Mouse (Mus musculus): ENCODE data around the gene Ggt6.
"Not testable (repeated sequence)": the region's sequence is repeated elsewhere in the genome, so short reads cannot be mapped to it uniquely, and the experiment has no call there.

Gene Ggt6

GRCm38 (mm10) chr11:72438411-72438810, 3.1 kb downstream of the Ggt6 start:
- DNase-seq (ENCODE audit: low read depth, low spot score): no peak

- not testable (repeated sequence) for DNase-seq (ENCODE audit: low read depth, low spot score)
Observed at GRCm38 (mm10) chr11:72440597-72440964, 5.3 kb downstream of the Ggt6 start.

DNA sequence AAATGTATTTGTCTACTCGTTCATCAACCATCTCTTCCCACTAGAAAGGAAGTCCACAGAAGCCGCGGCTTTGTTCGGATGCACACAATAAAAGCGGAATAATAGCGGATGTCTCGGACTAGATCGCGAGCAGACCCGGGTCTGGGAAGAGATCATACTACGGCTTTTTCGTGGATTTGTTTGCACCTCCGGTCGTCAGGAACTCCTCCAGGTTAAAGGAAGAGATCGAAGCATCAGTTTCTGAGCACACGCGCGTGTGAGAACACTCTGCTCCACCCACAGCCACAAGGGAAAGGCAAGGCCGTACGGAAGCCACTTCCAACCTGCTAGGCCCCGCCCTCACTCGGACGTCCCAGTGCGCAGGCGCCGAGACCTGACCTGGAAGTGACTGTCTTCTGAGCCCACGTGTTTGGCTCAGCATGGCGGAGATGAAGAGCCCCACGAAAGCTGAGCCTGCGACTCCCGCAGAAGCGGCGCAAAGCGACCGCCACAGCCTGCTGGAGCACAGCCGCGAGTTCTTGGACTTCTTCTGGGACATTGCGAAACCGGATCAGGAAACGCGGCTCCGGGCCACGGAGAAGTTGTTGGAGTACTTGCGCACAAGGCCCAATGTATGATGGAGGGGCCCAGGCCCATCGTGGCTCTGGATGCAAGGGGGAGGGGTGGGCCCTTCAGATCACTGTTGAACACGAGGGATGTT, 5.8 kb downstream of the Ggt6 start, which contains the start of gene Mybbp1a:
TSS of gene Mybbp1a (plus strand) at position 391 of the 700 bp plus-strand sequence.
- DNase-seq (ENCODE audit: low read depth, low spot score): peak; percentile 95

GRCm38 (mm10) chr11:72446311-72447105, 11.2 kb downstream of the Ggt6 start:
- peak; percentile 49 for DNase-seq (ENCODE audit: low read depth, low spot score)

GRCm38 (mm10) chr11:72447475-72447874, 12.1 kb downstream of the Ggt6 start:
- no peak for DNase-seq (ENCODE audit: low read depth, low spot score)

GRCm38 (mm10) chr11:72452140-72452665, 16.9 kb downstream of the Ggt6 start:
- no peak for DNase-seq (ENCODE audit: low read depth, low spot score)

DNA sequence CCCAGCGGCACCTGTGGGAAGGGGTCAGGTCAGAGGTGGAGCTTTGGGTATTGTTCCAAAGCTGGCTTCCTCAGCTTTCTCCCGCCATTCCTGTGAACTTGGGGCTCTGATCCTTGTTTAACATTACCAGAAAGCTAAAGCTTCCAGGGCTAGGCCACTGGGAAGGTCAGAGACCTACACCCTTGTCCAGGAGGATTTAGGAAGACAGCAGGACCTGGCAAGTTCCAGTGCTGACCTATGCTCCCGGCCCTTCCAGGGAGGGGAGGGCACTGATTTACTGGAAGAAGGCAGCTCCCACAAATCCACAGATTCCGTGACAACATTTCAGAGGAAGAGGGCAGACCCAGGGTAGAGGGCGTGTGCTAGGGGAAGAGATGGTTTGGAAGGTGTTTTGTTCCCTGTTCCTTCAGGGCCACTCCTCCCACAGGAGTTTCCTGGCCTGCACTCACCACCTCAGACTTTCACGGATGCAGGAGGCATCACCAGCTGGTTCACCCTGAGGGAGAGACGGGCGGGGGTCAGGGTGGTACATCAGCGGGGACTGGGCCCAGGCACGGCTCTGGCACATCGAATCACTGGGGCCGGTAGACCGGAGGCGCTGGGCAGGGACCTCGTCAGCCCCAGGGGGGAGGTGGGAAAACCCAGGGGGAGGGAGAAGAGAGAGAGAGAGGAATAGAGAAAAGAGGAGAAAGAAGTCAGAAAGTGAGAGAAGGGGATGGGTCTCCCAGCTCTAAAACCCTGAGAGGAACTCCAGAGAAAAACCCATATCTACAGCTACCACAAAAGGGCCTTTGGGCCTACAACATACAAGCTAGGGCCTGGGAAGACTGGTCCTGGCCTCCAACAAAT, 18.0 kb downstream of the Ggt6 start:
- DNase-seq (ENCODE audit: low read depth, low spot score): no peak

DNA sequence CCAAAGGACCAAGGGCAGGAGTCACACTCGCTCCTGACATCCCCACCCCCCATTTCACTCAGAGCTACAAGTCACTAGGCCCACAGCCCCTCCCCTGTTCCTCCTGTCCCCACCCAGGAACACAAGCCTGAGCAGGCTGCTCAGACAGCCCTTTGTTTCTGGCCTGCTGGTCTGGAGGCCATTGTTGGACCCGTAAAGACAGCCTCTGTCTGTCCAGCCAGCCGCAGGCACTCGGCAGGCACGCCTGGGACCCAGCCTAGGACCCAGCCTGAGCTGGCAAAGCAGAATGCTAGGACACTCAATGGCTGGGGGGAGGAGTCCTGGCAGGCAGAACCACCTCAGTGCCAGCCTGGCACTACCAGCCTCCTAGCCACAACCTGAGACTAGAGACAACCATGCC, 20.4 kb downstream of the Ggt6 start:
- DNase-seq (ENCODE audit: low read depth, low spot score): no peak

DNA sequence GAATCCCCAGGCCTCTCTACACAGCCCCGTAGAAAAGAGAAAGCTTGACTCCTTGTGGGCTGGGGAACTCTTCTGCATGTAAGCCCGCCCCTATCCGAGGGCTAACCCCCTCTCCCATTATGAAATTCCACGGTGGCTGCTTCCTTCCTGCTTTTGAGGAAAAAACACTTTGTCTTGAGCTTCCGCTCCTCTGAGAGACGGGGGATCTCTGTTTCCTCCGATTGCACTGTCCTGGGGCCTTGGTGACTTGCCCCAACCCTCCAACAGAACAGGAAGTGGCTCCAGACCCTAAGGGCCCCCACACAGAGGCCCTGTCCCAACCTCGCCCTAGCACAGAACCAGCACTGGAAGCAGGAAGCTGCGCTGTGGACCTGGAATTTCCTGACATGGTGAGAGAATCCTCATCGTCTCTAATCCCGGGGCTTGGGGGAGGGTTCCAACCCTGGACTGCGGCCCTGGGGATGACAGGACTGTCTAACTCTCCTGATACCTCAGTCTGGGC, 22.7 kb downstream of the Ggt6 start:
- no peak for DNase-seq (ENCODE audit: low read depth, low spot score)

- DNase-seq (ENCODE audit: low read depth, low spot score): no peak
Observed at GRCm38 (mm10) chr11:72458502-72458901, 23.2 kb downstream of the Ggt6 start.

- DNase-seq (ENCODE audit: low read depth, low spot score): no peak
Observed at GRCm38 (mm10) chr11:72461500-72461981, 26.2 kb downstream of the Ggt6 start.

GRCm38 (mm10) chr11:72464821-72465220, 29.5 kb downstream of the Ggt6 start:
- no peak for DNase-seq (ENCODE audit: low read depth, low spot score)

DNA sequence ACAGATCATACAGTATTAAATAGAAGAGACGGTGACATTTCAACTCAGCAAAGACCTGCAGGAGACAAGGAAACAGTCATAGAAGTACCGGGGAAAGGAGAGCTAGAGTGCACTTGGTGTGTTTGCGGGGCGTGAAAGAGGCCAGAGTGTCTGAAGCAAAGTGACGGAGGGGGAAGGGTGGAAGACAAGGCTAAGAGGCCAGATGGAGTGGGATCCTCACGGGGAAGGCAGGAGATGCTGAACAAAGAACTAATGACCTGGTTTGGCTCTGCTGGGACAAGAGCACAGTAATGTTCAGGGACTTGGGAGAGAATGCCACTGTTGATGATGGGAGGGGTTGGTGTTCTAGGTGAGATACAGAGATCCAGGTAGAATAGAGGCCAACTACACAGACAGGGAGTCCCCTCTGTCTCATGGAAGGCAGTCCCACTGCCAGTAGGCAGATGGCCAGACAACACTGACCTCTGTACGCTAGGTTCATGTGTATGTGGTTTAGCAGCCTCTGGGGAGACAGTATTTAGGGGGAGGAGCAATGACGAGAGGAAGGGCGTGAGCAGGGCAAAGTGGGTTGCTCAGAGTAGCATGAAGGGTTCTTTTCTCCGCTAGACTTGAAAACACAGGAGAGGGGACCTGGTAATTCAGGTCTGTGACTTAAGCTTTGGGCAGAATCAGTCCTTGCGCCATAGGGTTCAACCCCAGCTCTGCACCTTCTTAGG, 30.8 kb downstream of the Ggt6 start:
- DNase-seq (ENCODE audit: low read depth, low spot score): no peak

- DNase-seq (ENCODE audit: low read depth, low spot score): no peak
Observed at GRCm38 (mm10) chr11:72466694-72467507, 31.6 kb downstream of the Ggt6 start.

DNA sequence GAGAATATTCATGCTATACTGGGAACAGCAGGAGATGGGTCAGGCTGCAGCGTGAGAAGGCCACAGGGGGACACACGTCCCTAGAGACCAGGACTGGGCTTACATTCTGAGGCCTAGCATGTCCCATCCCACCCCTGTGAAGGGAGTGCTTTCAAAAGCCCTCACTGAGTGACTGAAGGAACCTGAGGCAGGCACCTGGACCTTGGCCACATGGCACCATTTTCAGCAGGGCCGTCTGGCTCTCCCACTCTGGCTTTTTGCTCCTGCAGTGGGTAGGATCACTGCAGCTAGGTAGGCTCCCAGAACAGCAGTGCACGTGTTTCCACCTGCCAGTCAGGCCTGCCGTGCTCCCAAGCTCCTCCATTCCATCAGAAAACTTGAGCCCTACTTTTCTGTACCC, 33.2 kb downstream of the Ggt6 start:
- no peak for DNase-seq (ENCODE audit: low read depth, low spot score)

DNA sequence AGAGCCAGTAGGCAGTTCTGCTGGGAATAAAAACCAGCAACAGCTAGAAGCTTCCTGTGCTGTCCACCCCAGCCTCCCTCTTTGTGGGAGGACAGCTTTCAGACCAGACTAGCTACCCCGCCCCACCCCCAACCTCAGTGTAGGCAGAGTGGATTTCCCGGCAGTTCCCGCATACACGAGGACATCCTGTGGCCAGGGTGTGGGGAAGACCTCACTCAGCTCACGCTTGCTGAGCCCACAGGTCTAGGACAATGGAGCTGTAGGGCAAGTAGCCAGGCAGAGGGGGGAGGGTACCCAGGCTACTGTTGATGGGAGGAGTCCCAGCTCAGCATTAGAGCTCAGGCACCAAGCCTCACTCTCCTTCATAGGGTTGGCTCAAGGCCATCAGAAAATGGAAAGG, 33.9 kb downstream of the Ggt6 start:
- DNase-seq (ENCODE audit: low read depth, low spot score): no peak

- DNase-seq (ENCODE audit: low read depth, low spot score): no peak
Observed at GRCm38 (mm10) chr11:72470004-72470403, 34.7 kb downstream of the Ggt6 start.

GRCm38 (mm10) chr11:72471381-72471780, 36.1 kb downstream of the Ggt6 start:
- no peak for DNase-seq (ENCODE audit: low read depth, low spot score)

- no peak for DNase-seq (ENCODE audit: low read depth, low spot score)
Observed at GRCm38 (mm10) chr11:72473540-72473939, 38.2 kb downstream of the Ggt6 start.

DNA sequence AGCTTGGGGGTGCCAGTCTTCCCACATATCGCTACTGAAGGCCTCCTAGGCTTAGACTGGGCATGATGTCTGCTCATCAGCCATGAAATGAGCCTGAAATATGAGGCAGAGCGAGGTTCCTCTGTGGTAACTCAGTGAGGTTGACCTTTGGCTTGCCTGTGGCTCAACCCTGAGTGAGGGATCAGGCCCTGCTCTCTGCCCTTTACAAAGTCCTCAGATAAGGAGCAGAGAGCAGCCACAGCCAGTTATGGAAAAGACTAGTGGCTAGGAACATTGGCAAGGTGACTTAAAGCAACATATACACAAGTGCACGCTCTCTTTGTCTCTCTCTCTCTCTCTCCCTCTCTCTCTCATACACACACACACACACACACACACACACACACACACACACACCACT, 39.6 kb downstream of the Ggt6 start:
- no peak for DNase-seq (ENCODE audit: low read depth, low spot score)
